In genomic region chr1:40311123-40311522, GRCm38 (mm10) we compare ENCODE assay signal across 27 mouse cellular contexts. TPM values are rescaled to one million over a fixed set of nuclear protein-coding genes. Genes with fewer than 3 reads are reported as not detected.
DNase-seq lines count a peak whose midpoint lies in the region; ATAC-seq and TF ChIP-seq lines count a peak whose summit lies in the region.
"Had no signal": no experiment of that assay in that cellular context is flagged by ENCODE, and none has a peak within 500 bp of the region (broad histone marks: within the 10 kb centered on the region; RNA-seq: fewer than 3 reads in every experiment).

No protein-coding gene starts in this region.

- H3K36me3 ChIP-seq in liver, adult 2 months (ENCODE audit: control insufficient read depth, insufficient read depth, low read length): peaks cover 48% of the 10 kb centered on the region
- peaks cover 14% of the 10 kb centered on the region; the same call in 1 of the 2 replicates for H3K36me3 ChIP-seq in liver, embryonic 12.5 days
- H3K36me3 ChIP-seq: forebrain, embryonic 15.5 days; hindbrain, embryonic 12.5 days; intestine, embryonic 15.5 days; limb, embryonic 10.5 days; neural tube, embryonic 15.5 days had no signal

- H3K27ac ChIP-seq in liver, adult 2 months (replicated peaks; ENCODE audit: insufficient read depth, low read depth, low read length): no peak overlapping the region
- no peak overlapping the region for H3K27ac ChIP-seq in liver, embryonic 12.5 days
- H3K27ac ChIP-seq: forebrain, embryonic 15.5 days; hindbrain, embryonic 12.5 days; hindbrain, postnatal 0 days; intestine, embryonic 15.5 days; layer of hippocampus, adult 2 months; limb, embryonic 10.5 days; limb, embryonic 15.5 days; neural tube, embryonic 15.5 days had no signal

- TF ChIP-seq CTCF in liver, adult 2 months (IDR thresholded peaks at IDR 0.05; ENCODE audit: low read depth, low read length): no peak

- TF ChIP-seq POLR2A in liver, adult 2 months (IDR thresholded peaks at IDR 0.05; ENCODE audit: extremely low read depth, insufficient read depth, low read length): no peak

- H3K9me3 ChIP-seq in liver, embryonic 12.5 days (replicated peaks): no peaks in the 10 kb centered on the region
- H3K9me3 ChIP-seq: forebrain, embryonic 15.5 days; hindbrain, embryonic 12.5 days; intestine, embryonic 15.5 days; limb, embryonic 10.5 days; limb, embryonic 15.5 days; megakaryocyte, embryonic 14.5 days; neural tube, embryonic 15.5 days had no signal

- H3K4me1 ChIP-seq in liver, adult 2 months (ENCODE audit: control insufficient read depth, insufficient read depth, low read length): peaks cover 9% of the 10 kb centered on the region
- no peaks in the 10 kb centered on the region for H3K4me1 ChIP-seq in liver, embryonic 12.5 days
- H3K4me1 ChIP-seq: forebrain, embryonic 15.5 days; hindbrain, embryonic 12.5 days; intestine, embryonic 15.5 days; limb, embryonic 10.5 days; limb, embryonic 15.5 days; megakaryocyte, embryonic 14.5 days; neural tube, embryonic 15.5 days had no signal

- H3K4me3 ChIP-seq in liver, adult 2 months (ENCODE audit: insufficient read depth, low read depth, low read length): no peak overlapping the region
- no peak overlapping the region for H3K4me3 ChIP-seq in liver, embryonic 12.5 days
- H3K4me3 ChIP-seq: forebrain, embryonic 15.5 days; hindbrain, embryonic 12.5 days; intestine, embryonic 15.5 days; layer of hippocampus, adult 2 months; limb, embryonic 10.5 days; limb, embryonic 15.5 days; megakaryocyte, embryonic 14.5 days; neural tube, embryonic 15.5 days had no signal

- no peak overlapping the region; the same call in 1 of the 2 replicates for H3K9ac ChIP-seq in liver, adult 2 months (ENCODE audit: low read depth, low read length)
- no peak overlapping the region for H3K9ac ChIP-seq in liver, embryonic 12.5 days
- H3K9ac ChIP-seq: forebrain, embryonic 15.5 days; hindbrain, embryonic 12.5 days; intestine, embryonic 15.5 days; limb, embryonic 15.5 days; neural tube, embryonic 15.5 days had no signal

- WGBS in liver, adult 2 months: 47% methylated on average over 3 of the region's 3 CpGs
- 75% methylated on average over 3 of the region's 3 CpGs for WGBS in liver, embryonic 12.5 days (ENCODE audit: insufficient replicate concordance)

- no peaks in the 10 kb centered on the region for H3K27me3 ChIP-seq in liver, adult 2 months (ENCODE audit: control insufficient read depth, insufficient read depth, low read length)
- no peaks in the 10 kb centered on the region for H3K27me3 ChIP-seq in liver, embryonic 12.5 days (replicated peaks)
- H3K27me3 ChIP-seq: CH12.LX; forebrain, embryonic 15.5 days; hindbrain, embryonic 12.5 days; intestine, embryonic 15.5 days; limb, embryonic 15.5 days; megakaryocyte, embryonic 14.5 days; neural tube, embryonic 15.5 days had no signal

- no peak overlapping the region for H3K4me2 ChIP-seq in liver, embryonic 12.5 days
- H3K4me2 ChIP-seq: forebrain, embryonic 15.5 days; hindbrain, embryonic 12.5 days; intestine, embryonic 15.5 days; limb, embryonic 15.5 days; neural tube, embryonic 15.5 days had no signal

- no peak for ATAC-seq in liver, embryonic 12.5 days
- ATAC-seq in megakaryocyte progenitor cell, adult 5-6 weeks (replicated peaks; ENCODE audit: poor library complexity): peak; percentile 95
- ATAC-seq: forebrain, embryonic 15.5 days; hindbrain, postnatal 0 days; intestine, embryonic 15.5 days had no signal

- H3K79me2 ChIP-seq in liver, adult 2 months (ENCODE audit: control insufficient read depth, insufficient read depth, low read length): no peaks in the 10 kb centered on the region

- peak; percentile 60 for DNase-seq in liver, adult 2 months (ENCODE audit: extremely low read depth, low read depth, low spot score)
- peak; percentile 49 for DNase-seq in lung, postnatal 10 days
- no peak for DNase-seq in lung, adult 18-20 months
- peak; percentile 15 for DNase-seq in testis, postnatal 14 days (ENCODE audit: low spot score)
- no peak for DNase-seq in thymus, postnatal 10 days (ENCODE audit: low spot score in 2 of 2)
- DNase-seq: adrenal gland, postnatal 10 days; B cell, adult 2 months; cerebellum, adult 11 months; cerebellum, adult 9-10 months; cerebellum, postnatal 36 days; kidney, adult 2 months; midbrain, embryonic 14.5 days; retina, postnatal 1 day; right cerebral cortex, postnatal 14 days; thymus, postnatal 25 days had no signal

RNA-seq across cellular contexts. Expression of gene Il1rl2, which starts 13.3 kb away (rescaled TPM):
- 0.37 and 0.40 TPM in 2 replicates for total RNA-seq in liver, adult 2 months (2014; rRNA removed)
- polyA plus RNA-seq in liver, adult 2 months (2012; rRNA removed): 0.05 and 0.06 TPM in 2 replicates
- 1.8 and 2.2 TPM in 2 replicates for polyA plus RNA-seq in liver, embryonic 12.5 days (2016; fragmentation: Nextera tagmentation; extraction: Ambion mirVana)
- 9.3 and 12.0 TPM in 2 replicates for total RNA-seq in megakaryocyte progenitor cell, adult 5-6 weeks (2015)
- 10.4 and 10.6 TPM in 2 replicates for total RNA-seq in megakaryocyte progenitor cell, adult 5-6 weeks (2017)
- total RNA-seq: CH12.LX had no signal

Comparison
In these comparisons a context has a peak if more than half of its experiments do, and no peak if none do; other contexts are left out.
1. DNase-seq: peak in liver, adult 2 months (single experiment), lung, postnatal 10 days (single experiment) and testis, postnatal 14 days (single experiment); none in lung, adult 18-20 months (0 of 2) and thymus, postnatal 10 days (0 of 2).